In the genomic region with DNA sequence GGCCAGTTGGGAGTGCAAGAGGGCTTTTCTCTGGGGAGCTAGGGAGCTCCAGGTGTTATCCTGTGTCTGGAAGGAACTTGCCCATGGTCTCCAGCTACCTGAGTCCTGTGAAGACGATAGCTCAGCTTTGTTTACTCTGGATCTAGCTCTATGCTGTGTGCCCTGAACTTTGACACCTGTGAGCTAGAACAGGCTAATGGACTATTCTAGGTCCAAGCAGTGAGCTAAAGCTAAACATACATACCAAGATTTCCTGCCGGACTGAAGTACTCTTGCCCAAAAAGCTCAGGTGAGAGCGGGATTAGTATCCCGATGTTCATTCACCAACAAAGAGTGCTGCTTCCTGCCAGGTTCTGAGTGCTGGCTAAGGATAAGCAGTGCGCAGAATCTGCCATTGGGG, we compare ENCODE assay signal across 11 mouse cellular contexts. TPM values are rescaled to one million over a fixed set of nuclear protein-coding genes. Genes with fewer than 3 reads are reported as not detected.
DNase-seq lines count a peak whose midpoint lies in the region; ATAC-seq and TF ChIP-seq lines count a peak whose summit lies in the region.
"Had no signal": no experiment of that assay in that cellular context is flagged by ENCODE, and none has a peak within 500 bp of the region (broad histone marks: within the 10 kb centered on the region; RNA-seq: fewer than 3 reads in every experiment).

No protein-coding gene starts in this region.

- no peak for DNase-seq in embryonic facial prominence, embryonic 10.5 days (ENCODE audit: low spot score)
- no peak for DNase-seq in hindbrain, embryonic 11.5 days (ENCODE audit: low spot score)
- DNase-seq in liver, embryonic 13.5 days, result no peak
- no peak for DNase-seq in liver
- DNase-seq in thymus, adult 2 months, result no peak

- ATAC-seq in embryonic facial prominence, embryonic 12.5 days (ENCODE audit: insufficient number of reproducible peaks, insufficient read depth, low FRiP score, low TSS enrichment), result no peak
- no peak for ATAC-seq in hindbrain, embryonic 13.5 days (ENCODE audit: low FRiP score)
- ATAC-seq in hindbrain, embryonic 11.5 days (ENCODE audit: low FRiP score), result no peak
- ATAC-seq in liver, embryonic 13.5 days (ENCODE audit: low read depth), result no peak

- no peaks in the 10 kb centered on the region for H3K9me3 ChIP-seq in embryonic facial prominence, embryonic 12.5 days
- H3K9me3 ChIP-seq in embryonic facial prominence, embryonic 10.5 days, result no peaks in the 10 kb centered on the region
- H3K9me3 ChIP-seq in hindbrain, embryonic 13.5 days, result no peaks in the 10 kb centered on the region
- no peaks in the 10 kb centered on the region for H3K9me3 ChIP-seq in hindbrain, embryonic 11.5 days (ENCODE audit: control insufficient read depth, low read length)
- H3K9me3 ChIP-seq in liver, embryonic 13.5 days (replicated peaks), result no peaks in the 10 kb centered on the region

- peak overlapping the region; percentile 55; the same call in 1 of the 2 replicates for H3K27ac ChIP-seq in embryonic facial prominence, embryonic 12.5 days
- H3K27ac ChIP-seq in embryonic facial prominence, embryonic 10.5 days (replicated peaks), result no peak overlapping the region
- no peak overlapping the region for H3K27ac ChIP-seq in hindbrain, embryonic 13.5 days
- no peak overlapping the region for H3K27ac ChIP-seq in hindbrain, embryonic 11.5 days (ENCODE audit: low read depth, low read length)
- peak overlapping the region; percentile 29; the same call in 1 of the 2 replicates for H3K27ac ChIP-seq in liver, embryonic 13.5 days
- H3K27ac ChIP-seq in olfactory bulb, adult 2 months (ENCODE audit: insufficient read depth, low read depth, low read length), result peak overlapping the region; percentile 34; the same call in 1 of the 2 replicates
- H3K27ac ChIP-seq in thymus, adult 2 months (ENCODE audit: control insufficient read depth, insufficient read depth, low read length), result no peak overlapping the region

- no peaks in the 10 kb centered on the region for H3K4me1 ChIP-seq in embryonic facial prominence, embryonic 12.5 days
- H3K4me1 ChIP-seq in embryonic facial prominence, embryonic 10.5 days, result no peaks in the 10 kb centered on the region; the same call in 1 of the 2 replicates
- no peaks in the 10 kb centered on the region for H3K4me1 ChIP-seq in hindbrain, embryonic 13.5 days (replicated peaks)
- H3K4me1 ChIP-seq in hindbrain, embryonic 11.5 days (replicated peaks; ENCODE audit: control insufficient read depth, insufficient read depth, low read length), result no peaks in the 10 kb centered on the region
- H3K4me1 ChIP-seq in liver, embryonic 13.5 days (replicated peaks), result peaks cover 8% of the 10 kb centered on the region
- 0 out of 2 replicates have a peak, but pooled peaks cover 4% of the 10 kb centered on the region for H3K4me1 ChIP-seq in olfactory bulb, adult 2 months (ENCODE audit: control insufficient read depth, insufficient read depth, low read length)
- no peaks in the 10 kb centered on the region for H3K4me1 ChIP-seq in thymus, adult 2 months (replicated peaks; ENCODE audit: control insufficient read depth, insufficient read depth, low read length)

- no peaks in the 10 kb centered on the region for H3K27me3 ChIP-seq in embryonic facial prominence, embryonic 12.5 days
- no peaks in the 10 kb centered on the region for H3K27me3 ChIP-seq in embryonic facial prominence, embryonic 10.5 days (replicated peaks; ENCODE audit: low read depth, poor library complexity, severe bottlenecking)
- H3K27me3 ChIP-seq in hindbrain, embryonic 13.5 days, result no peaks in the 10 kb centered on the region
- no peaks in the 10 kb centered on the region for H3K27me3 ChIP-seq in hindbrain, embryonic 11.5 days (ENCODE audit: control insufficient read depth, insufficient read depth, low read length)
- H3K27me3 ChIP-seq in liver, embryonic 13.5 days, result no peaks in the 10 kb centered on the region
- no peaks in the 10 kb centered on the region for H3K27me3 ChIP-seq in thymus, adult 2 months (ENCODE audit: control insufficient read depth, insufficient read depth, low read length)

- TF ChIP-seq POLR2A in olfactory bulb, adult 2 months (IDR thresholded peaks at IDR 0.05; ENCODE audit: insufficient read depth, low read depth, low read length), result no peak
- TF ChIP-seq POLR2A in thymus, adult 2 months (IDR thresholded peaks at IDR 0.05; ENCODE audit: control insufficient read depth, extremely low read depth, insufficient read depth, low read length, poor library complexity), result no peak

- no peak overlapping the region for H3K9ac ChIP-seq in embryonic facial prominence, embryonic 12.5 days
- H3K9ac ChIP-seq in hindbrain, embryonic 13.5 days, result peak overlapping the region; percentile 8; the same call in 1 of the 2 replicates
- H3K9ac ChIP-seq in hindbrain, embryonic 11.5 days (ENCODE audit: low read depth, low read length), result no peak overlapping the region
- H3K9ac ChIP-seq in liver, embryonic 13.5 days, result no peak overlapping the region

- no peak overlapping the region for H3K4me3 ChIP-seq in embryonic facial prominence, embryonic 12.5 days
- H3K4me3 ChIP-seq in embryonic facial prominence, embryonic 10.5 days, result no peak overlapping the region
- no peak overlapping the region for H3K4me3 ChIP-seq in hindbrain, embryonic 13.5 days
- H3K4me3 ChIP-seq in hindbrain, embryonic 11.5 days (ENCODE audit: low read depth, low read length), result no peak overlapping the region
- no peak overlapping the region for H3K4me3 ChIP-seq in liver, embryonic 13.5 days (replicated peaks)
- no peak overlapping the region for H3K4me3 ChIP-seq in olfactory bulb, adult 2 months (ENCODE audit: insufficient read depth, low read depth, low read length)
- H3K4me3 ChIP-seq in thymus, adult 2 months (ENCODE audit: control insufficient read depth, insufficient read depth, low read length), result no peak overlapping the region

- no peak overlapping the region for H3K4me2 ChIP-seq in embryonic facial prominence, embryonic 12.5 days (replicated peaks)
- no peak overlapping the region for H3K4me2 ChIP-seq in hindbrain, embryonic 13.5 days
- H3K4me2 ChIP-seq in hindbrain, embryonic 11.5 days (replicated peaks; ENCODE audit: low read depth, low read length), result no peak overlapping the region
- H3K4me2 ChIP-seq in liver, embryonic 13.5 days, result no peak overlapping the region
- H3K4me2 ChIP-seq: midbrain, embryonic 11.5 days had no signal

- 93% methylated on average over 5 of the region's 5 CpGs for WGBS in embryonic facial prominence, embryonic 12.5 days
- WGBS in embryonic facial prominence, embryonic 10.5 days, result 93% methylated on average over 5 of the region's 5 CpGs
- 89% methylated on average over 5 of the region's 5 CpGs for WGBS in hindbrain, embryonic 13.5 days
- 95% methylated on average over 5 of the region's 5 CpGs for WGBS in hindbrain, embryonic 11.5 days
- WGBS in liver, embryonic 13.5 days (ENCODE audit: insufficient replicate concordance), result 84% methylated on average over 5 of the region's 5 CpGs
- WGBS in olfactory bulb, adult 2 months, result 85% methylated on average over 5 of the region's 5 CpGs
- WGBS in thymus, adult 2 months, result 97% methylated on average over 5 of the region's 5 CpGs

- H3K36me3 ChIP-seq in embryonic facial prominence, embryonic 12.5 days, result peaks cover 89% of the 10 kb centered on the region
- peaks cover 98% of the 10 kb centered on the region for H3K36me3 ChIP-seq in embryonic facial prominence, embryonic 10.5 days (replicated peaks)
- H3K36me3 ChIP-seq in hindbrain, embryonic 13.5 days, result peaks cover 86% of the 10 kb centered on the region
- peaks cover 13% of the 10 kb centered on the region for H3K36me3 ChIP-seq in hindbrain, embryonic 11.5 days (ENCODE audit: control insufficient read depth, insufficient read depth, low read length)
- H3K36me3 ChIP-seq in liver, embryonic 13.5 days, result peaks cover 84% of the 10 kb centered on the region
- H3K36me3 ChIP-seq in thymus, adult 2 months (ENCODE audit: control insufficient read depth, insufficient read depth, low read length), result peaks cover 62% of the 10 kb centered on the region

- TF ChIP-seq CTCF in olfactory bulb, adult 2 months (IDR thresholded peaks at IDR 0.05; ENCODE audit: insufficient read depth, low read depth, low read length), result no peak
- no peak for TF ChIP-seq CTCF in thymus, adult 2 months (IDR thresholded peaks at IDR 0.05; ENCODE audit: borderline replicate concordance, control insufficient read depth, extremely low read depth, insufficient read depth, low read length, poor library complexity)

RNA-seq across cellular contexts. Expression of gene Prpf19, which starts 9.5 kb away (rescaled TPM):
- polyA plus RNA-seq in embryonic facial prominence, embryonic 12.5 days (2016; fragmentation: Nextera tagmentation; extraction: Ambion mirVana), result 41.5 and 42.1 TPM in 2 replicates
- 38.9 and 42.0 TPM in 2 replicates for polyA plus RNA-seq in embryonic facial prominence, embryonic 10.5 days (2016; fragmentation: Nextera tagmentation; extraction: Ambion mirVana)
- polyA plus RNA-seq in hindbrain, embryonic 13.5 days (2015; fragmentation: Nextera tagmentation; extraction: Ambion mirVana), result 40.2 and 42.9 TPM in 2 replicates
- polyA plus RNA-seq in hindbrain, embryonic 11.5 days (2014; fragmentation: Nextera tagmentation; extraction: Ambion mirVana), result 50.4 and 58.6 TPM in 2 replicates
- polyA plus RNA-seq in liver, embryonic 13.5 days (2015; fragmentation: Nextera tagmentation; extraction: Ambion mirVana), result 18.9 and 19.7 TPM in 2 replicates
- 125 TPM in 1 of 2 replicates, not detected in the other for polyA plus RNA-seq in olfactory bulb, adult 2 months (2012; ENCODE audit: insufficient read depth, insufficient read length, low replicate concordance, missing spikeins)
- polyA plus RNA-seq in thymus, adult 2 months (2012; rRNA removed), result 349 and 357 TPM in 2 replicates

RNA-seq across cellular contexts. Expression of gene Zp1, which starts 15.9 kb away (rescaled TPM):
- 0.10 TPM in 1 of 2 replicates, not detected in the other for polyA plus RNA-seq in embryonic facial prominence, embryonic 12.5 days (2016; fragmentation: Nextera tagmentation; extraction: Ambion mirVana)
- polyA plus RNA-seq in embryonic facial prominence, embryonic 10.5 days (2016; fragmentation: Nextera tagmentation; extraction: Ambion mirVana), result not detected in 2 replicates
- not detected in 2 replicates for polyA plus RNA-seq in hindbrain, embryonic 13.5 days (2015; fragmentation: Nextera tagmentation; extraction: Ambion mirVana)
- polyA plus RNA-seq in hindbrain, embryonic 11.5 days (2014; fragmentation: Nextera tagmentation; extraction: Ambion mirVana), result not detected in 2 replicates
- not detected in 2 replicates for polyA plus RNA-seq in liver, embryonic 13.5 days (2015; fragmentation: Nextera tagmentation; extraction: Ambion mirVana)
- not detected in 2 replicates for polyA plus RNA-seq in olfactory bulb, adult 2 months (2012; ENCODE audit: insufficient read depth, insufficient read length, low replicate concordance, missing spikeins)
- polyA plus RNA-seq in thymus, adult 2 months (2012; rRNA removed), result 0.23 and 0.33 TPM in 2 replicates
- polyA plus RNA-seq: cerebellum, adult 2 months; gonadal fat pad, adult 2 months had no signal

RNA-seq across cellular contexts. Expression of gene Tmem109, which starts 22.7 kb away (rescaled TPM):
- polyA plus RNA-seq in embryonic facial prominence, embryonic 12.5 days (2016; fragmentation: Nextera tagmentation; extraction: Ambion mirVana), result 73.2 and 75.8 TPM in 2 replicates
- 60.8 and 63.7 TPM in 2 replicates for polyA plus RNA-seq in embryonic facial prominence, embryonic 10.5 days (2016; fragmentation: Nextera tagmentation; extraction: Ambion mirVana)
- polyA plus RNA-seq in hindbrain, embryonic 13.5 days (2015; fragmentation: Nextera tagmentation; extraction: Ambion mirVana), result 34.2 and 34.3 TPM in 2 replicates
- 44.1 and 44.9 TPM in 2 replicates for polyA plus RNA-seq in hindbrain, embryonic 11.5 days (2014; fragmentation: Nextera tagmentation; extraction: Ambion mirVana)
- 21.9 and 23.0 TPM in 2 replicates for polyA plus RNA-seq in liver, embryonic 13.5 days (2015; fragmentation: Nextera tagmentation; extraction: Ambion mirVana)
- polyA plus RNA-seq in olfactory bulb, adult 2 months (2012; ENCODE audit: insufficient read depth, insufficient read length, low replicate concordance, missing spikeins), result not detected in 2 replicates
- polyA plus RNA-seq in thymus, adult 2 months (2012; rRNA removed), result 64.9 and 71.8 TPM in 2 replicates

RNA-seq across cellular contexts. Expression of gene Ptgdr2, which starts 32.4 kb away (rescaled TPM):
- 0.14 and 0.18 TPM in 2 replicates for polyA plus RNA-seq in embryonic facial prominence, embryonic 12.5 days (2016; fragmentation: Nextera tagmentation; extraction: Ambion mirVana)
- 0.09 TPM in 1 of 2 replicates, not detected in the other for polyA plus RNA-seq in embryonic facial prominence, embryonic 10.5 days (2016; fragmentation: Nextera tagmentation; extraction: Ambion mirVana)
- 0.19 and 0.22 TPM in 2 replicates for polyA plus RNA-seq in hindbrain, embryonic 13.5 days (2015; fragmentation: Nextera tagmentation; extraction: Ambion mirVana)
- 0.10 TPM in 1 of 2 replicates, not detected in the other for polyA plus RNA-seq in hindbrain, embryonic 11.5 days (2014; fragmentation: Nextera tagmentation; extraction: Ambion mirVana)
- polyA plus RNA-seq in liver, embryonic 13.5 days (2015; fragmentation: Nextera tagmentation; extraction: Ambion mirVana), result not detected in 2 replicates
- polyA plus RNA-seq in olfactory bulb, adult 2 months (2012; ENCODE audit: insufficient read depth, insufficient read length, low replicate concordance, missing spikeins), result not detected in 2 replicates
- 0.73 and 1.0 TPM in 2 replicates for polyA plus RNA-seq in thymus, adult 2 months (2012; rRNA removed)

RNA-seq across cellular contexts. Expression of gene Tmem132a, which starts 34.8 kb away (rescaled TPM):
- 130 and 135 TPM in 2 replicates for polyA plus RNA-seq in embryonic facial prominence, embryonic 12.5 days (2016; fragmentation: Nextera tagmentation; extraction: Ambion mirVana)
- polyA plus RNA-seq in embryonic facial prominence, embryonic 10.5 days (2016; fragmentation: Nextera tagmentation; extraction: Ambion mirVana), result 139 and 142 TPM in 2 replicates
- polyA plus RNA-seq in hindbrain, embryonic 13.5 days (2015; fragmentation: Nextera tagmentation; extraction: Ambion mirVana), result 174 and 180 TPM in 2 replicates
- 56.2 and 61.3 TPM in 2 replicates for polyA plus RNA-seq in hindbrain, embryonic 11.5 days (2014; fragmentation: Nextera tagmentation; extraction: Ambion mirVana)
- 4.0 and 4.4 TPM in 2 replicates for polyA plus RNA-seq in liver, embryonic 13.5 days (2015; fragmentation: Nextera tagmentation; extraction: Ambion mirVana)
- polyA plus RNA-seq in olfactory bulb, adult 2 months (2012; ENCODE audit: insufficient read depth, insufficient read length, low replicate concordance, missing spikeins), result not detected in 2 replicates
- polyA plus RNA-seq in thymus, adult 2 months (2012; rRNA removed), result 10.4 and 11.0 TPM in 2 replicates

Comparison
In these comparisons a context has a peak if more than half of its experiments do, and no peak if none do; other contexts are left out.
1. H3K27ac ChIP-seq: peak in embryonic facial prominence, embryonic 12.5 days (single experiment), liver, embryonic 13.5 days (single experiment) and olfactory bulb, adult 2 months (single experiment); none in embryonic facial prominence, embryonic 10.5 days (single experiment), hindbrain, embryonic 13.5 days (single experiment), hindbrain, embryonic 11.5 days (single experiment) and thymus, adult 2 months (single experiment).
2. RNA of gene Tmem109, which starts 22.7 kb away (polyA plus RNA-seq): 73.2 to 75.8 TPM in embryonic facial prominence, embryonic 12.5 days, 64.9 to 71.8 TPM in thymus, adult 2 months, 60.8 to 63.7 TPM in embryonic facial prominence, embryonic 10.5 days, 44.1 to 44.9 TPM in hindbrain, embryonic 11.5 days, 34.2 to 34.3 TPM in hindbrain, embryonic 13.5 days and 21.9 to 23.0 TPM in liver, embryonic 13.5 days; not detected in olfactory bulb, adult 2 months; every median in the first group is over 10 times any median in the second.